Mouse (Mus musculus) heart, postnatal 25 days (tissue): ENCODE data around the gene Drg1. TPM values are rescaled to one million over a fixed set of nuclear protein-coding genes. Genes with fewer than 3 reads are reported as not detected.
"Not testable (repeated sequence)": the region's sequence is repeated elsewhere in the genome, so short reads cannot be mapped to it uniquely, and the experiment has no call there.

Experiments used
- DNase-seq: peaks from one replicate; pipeline ENCODE4 v3.0.0; 2022; ENCODE audit warnings: low spot score
- intact Hi-C: fragments of 180-260 bp; cut with DNase I; formaldehyde crosslinking; loops from one replicate; pipeline ENCODE4 v1.15.1; 2025
- total RNA-seq, 2 experiments: library from RNA; stranded (reverse); gene quantifications; 2 replicates each; pipeline ENCODE4 v1.2.3; 2021

Gene Drg1
- total RNA-seq, 2 experiments from 2014 or later, result 58.0 to 65.0 TPM

GRCm38 (mm10) chr11:3172526-3172925 lies 93.7 kb downstream of the Drg1 start:
- intact Hi-C loops, DNase-seq: not testable (repeated sequence)

GRCm38 (mm10) chr11:3171931-3172330 lies 94.3 kb downstream of the Drg1 start:
- intact Hi-C loops, result not testable (repeated sequence)
- peak; percentile 56 for DNase-seq

DNA sequence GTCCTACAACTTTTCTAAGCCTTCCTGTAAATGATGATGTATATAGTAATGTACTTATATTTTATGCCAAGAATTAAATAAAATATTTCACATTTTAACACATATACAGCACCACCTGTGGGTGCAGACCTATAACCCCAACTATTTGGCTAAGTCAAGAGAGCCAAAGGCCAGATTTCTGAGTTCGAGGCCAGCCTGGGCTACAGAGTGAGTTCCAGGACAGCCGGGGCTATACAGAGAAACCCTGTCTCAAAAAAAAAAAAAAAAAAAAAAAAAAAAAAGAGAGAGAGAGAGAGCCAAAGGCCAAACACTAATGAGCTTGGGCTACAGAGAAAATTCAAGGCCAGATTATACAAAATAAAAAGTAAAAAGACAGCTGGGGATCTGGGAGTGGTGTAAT lies 97.2 kb downstream of the Drg1 start:
- peak; percentile 56 for DNase-seq
- intact Hi-C loops, result not testable (repeated sequence)

DNA sequence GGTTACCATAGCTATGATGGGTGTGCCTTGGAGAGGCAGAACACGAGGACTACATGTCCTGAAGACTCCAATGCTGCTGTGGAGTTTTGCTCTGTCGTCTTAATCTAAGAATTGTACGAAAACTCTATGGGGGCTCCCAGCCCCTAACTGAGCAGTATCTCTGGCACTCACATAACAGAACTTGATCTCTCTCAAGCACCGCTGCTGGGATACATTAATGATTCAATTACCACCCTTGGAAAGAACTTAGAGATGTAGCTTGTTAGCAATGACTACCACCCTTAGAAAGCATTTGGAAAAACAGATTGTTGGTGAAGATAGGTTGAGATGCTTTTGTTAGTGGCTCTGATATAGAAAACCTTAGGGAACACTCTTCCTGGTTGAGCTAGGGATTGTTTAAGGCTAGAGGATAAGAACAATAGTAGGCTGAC lies 98.6 kb downstream of the Drg1 start:
- intact Hi-C loops, result not testable (repeated sequence)
- peak; percentile 59 for DNase-seq

DNA sequence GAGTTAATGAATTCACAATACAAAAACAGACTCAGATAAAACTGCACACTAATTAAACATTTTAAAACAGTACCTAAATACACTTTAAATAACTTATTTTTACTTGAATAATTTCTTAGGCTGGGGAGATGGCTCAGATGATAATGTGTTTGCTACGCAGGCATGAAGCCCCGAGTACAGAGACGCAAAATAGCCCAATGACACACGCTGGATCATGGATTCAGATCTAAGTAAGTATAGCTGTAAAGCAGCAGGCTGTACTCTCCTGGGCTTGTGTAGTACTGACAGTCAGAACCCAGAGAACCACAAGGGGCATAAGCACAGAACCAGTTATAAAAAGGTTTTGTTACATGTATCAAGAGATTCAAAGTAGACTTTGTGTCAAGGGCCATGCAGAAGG lies 99.1 kb downstream of the Drg1 start:
- DNase-seq, result not testable (repeated sequence)

DNA sequence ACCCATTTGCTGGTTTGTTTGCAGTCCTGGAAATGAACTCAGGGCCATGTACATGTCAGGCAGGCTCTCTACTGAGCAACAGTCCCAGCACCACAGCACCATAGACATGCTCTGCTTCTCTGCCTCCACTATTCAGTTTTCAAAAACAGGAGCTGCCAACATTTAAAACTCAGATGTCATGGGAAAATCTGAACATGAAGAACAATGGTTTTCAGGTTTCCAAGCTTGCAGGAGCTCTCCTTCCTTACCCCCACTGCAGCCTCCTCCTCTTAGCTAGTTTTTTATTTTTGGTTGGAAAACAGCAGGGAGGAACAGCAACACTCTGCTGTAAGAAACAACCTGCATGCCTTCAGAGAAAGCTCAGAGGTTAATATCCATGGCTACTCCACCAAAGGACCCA lies 99.9 kb downstream of the Drg1 start:
- DNase-seq, intact Hi-C loops: not testable (repeated sequence)

More for the DNA sequence above, 99.1 kb downstream of the Drg1 start:
- intact Hi-C loops, result not testable (repeated sequence)

- DNase-seq, intact Hi-C loops: not testable (repeated sequence)
These were observed 100.9 kb downstream of the Drg1 start for GRCm38 (mm10) chr11:3165210-3165782.

DNA sequence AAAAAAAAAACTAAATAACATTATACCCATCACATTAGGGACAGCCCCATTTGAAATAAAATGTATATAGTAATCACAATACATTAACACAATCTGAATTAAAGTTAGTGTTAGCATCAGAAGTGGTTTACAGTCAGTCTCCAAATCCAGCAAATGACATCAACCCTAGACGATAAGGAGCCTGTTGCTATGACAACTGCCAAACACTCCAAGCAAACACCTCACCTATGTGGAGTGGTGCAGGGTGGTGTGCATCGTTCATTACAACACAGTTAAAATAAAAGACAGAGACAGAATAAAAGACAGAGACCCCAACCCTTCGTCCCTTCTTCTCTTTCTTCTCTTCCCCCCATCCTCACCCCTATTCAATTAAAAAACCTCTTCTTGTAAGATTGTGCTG lies 102.6 kb downstream of the Drg1 start:
- intact Hi-C loops, DNase-seq: not testable (repeated sequence)

DNA sequence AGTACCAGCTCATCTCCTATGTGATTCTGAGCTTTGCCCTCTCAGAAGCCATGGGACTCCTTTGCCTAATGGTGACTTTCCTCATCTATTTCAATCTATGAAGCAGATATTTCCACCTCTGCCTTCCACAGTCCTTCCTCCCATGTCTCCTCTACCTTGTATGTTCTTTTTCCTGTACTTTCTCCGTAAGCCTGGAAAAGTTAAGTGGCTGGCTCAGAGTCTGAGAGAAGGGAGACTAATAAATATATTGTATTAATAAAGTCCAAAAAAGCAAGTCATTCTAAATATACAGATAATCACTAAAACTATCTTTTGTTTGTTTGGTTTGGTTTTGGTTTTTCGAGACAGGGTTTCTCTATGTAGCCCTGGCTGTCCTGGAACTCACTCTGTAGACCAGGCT lies 103.1 kb downstream of the Drg1 start:
- intact Hi-C loops, DNase-seq: not testable (repeated sequence)

- intact Hi-C loops, result not testable (repeated sequence)
- DNase-seq, result peak; percentile 77
These were observed 103.8 kb downstream of the Drg1 start for GRCm38 (mm10) chr11:3162236-3162897.

GRCm38 (mm10) chr11:3161370-3161769 lies 104.8 kb downstream of the Drg1 start:
- peak; percentile 69 for DNase-seq
- intact Hi-C loops, result not testable (repeated sequence)

GRCm38 (mm10) chr11:3158800-3159199 lies 107.4 kb downstream of the Drg1 start:
- DNase-seq, intact Hi-C loops: not testable (repeated sequence)

- intact Hi-C loops, DNase-seq: not testable (repeated sequence)
These were observed 108.2 kb downstream of the Drg1 start for GRCm38 (mm10) chr11:3157996-3158395.

DNA sequence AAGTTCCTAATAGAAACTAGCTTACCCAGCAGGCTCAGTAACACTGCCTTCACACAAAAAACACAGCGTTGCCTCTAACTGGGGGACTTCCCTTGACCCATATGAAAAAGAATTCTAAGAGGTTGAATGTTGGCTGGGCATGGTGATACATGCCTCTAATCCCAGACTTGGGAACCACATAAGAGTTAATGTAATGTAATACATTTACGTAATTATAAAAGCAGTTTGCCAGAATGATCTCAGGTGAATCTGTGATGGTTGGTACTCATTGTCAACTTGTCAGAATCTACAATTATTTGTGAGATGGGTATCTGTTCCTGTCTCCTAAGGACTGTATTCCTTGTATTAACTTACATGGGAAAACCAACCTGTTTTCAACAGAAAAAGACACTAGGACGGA lies 109.2 kb downstream of the Drg1 start:
- DNase-seq, intact Hi-C loops: not testable (repeated sequence)

DNA sequence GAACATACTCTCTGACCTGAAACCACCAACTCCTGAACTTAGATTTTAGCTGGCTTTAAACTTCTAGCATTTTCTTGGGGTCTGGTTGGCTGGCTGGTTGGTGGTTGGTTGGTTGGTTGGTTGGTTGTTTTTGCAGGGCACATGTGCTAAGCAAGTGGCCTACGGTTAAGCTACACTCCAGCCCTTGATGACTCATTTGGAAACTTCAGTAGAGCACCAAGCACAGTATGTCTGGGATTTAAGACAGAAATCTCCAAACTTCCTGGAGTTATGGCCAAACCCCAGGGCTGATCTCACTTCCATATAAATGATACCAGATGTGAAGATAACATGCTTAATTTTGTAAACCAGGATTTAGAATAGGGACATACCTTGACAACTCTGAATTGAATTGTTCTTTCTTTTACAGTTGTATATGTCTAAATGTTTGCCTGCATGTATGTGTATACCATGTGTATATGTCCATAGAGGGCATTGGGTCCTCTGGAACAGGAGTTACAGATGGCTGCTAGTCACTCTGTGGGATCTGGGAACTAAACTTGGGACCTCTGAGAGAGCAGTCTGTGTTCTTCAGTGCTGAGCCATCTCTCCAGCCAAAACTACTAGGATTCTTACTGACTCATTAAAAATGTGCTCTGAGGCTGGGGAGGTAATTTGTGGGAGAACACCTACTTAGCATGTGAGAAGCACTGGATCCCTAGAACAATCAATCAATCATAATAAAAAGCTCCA lies 112.4 kb downstream of the Drg1 start:
- DNase-seq, result peak; percentile 73
- intact Hi-C loops, result not testable (repeated sequence)

DNA sequence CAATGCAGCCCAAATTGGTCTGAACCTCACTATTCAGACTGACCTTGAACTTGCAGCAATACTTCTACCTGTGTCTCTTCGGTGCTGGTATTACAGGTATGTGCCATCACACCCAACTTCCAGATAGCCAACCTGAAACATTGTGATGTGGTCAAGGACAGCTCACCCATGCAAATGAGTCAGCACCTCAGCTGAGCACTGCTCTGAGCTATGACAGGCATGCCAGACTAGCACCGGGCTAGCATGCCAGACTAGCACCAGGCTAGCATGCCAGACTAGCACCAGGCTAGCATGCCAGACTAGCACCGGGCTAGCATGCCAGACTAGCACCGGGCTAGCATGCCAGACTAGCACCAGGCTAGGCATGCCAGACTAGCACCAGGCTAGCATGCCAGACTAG lies 114.9 kb downstream of the Drg1 start:
- intact Hi-C loops, DNase-seq: not testable (repeated sequence)

DNA sequence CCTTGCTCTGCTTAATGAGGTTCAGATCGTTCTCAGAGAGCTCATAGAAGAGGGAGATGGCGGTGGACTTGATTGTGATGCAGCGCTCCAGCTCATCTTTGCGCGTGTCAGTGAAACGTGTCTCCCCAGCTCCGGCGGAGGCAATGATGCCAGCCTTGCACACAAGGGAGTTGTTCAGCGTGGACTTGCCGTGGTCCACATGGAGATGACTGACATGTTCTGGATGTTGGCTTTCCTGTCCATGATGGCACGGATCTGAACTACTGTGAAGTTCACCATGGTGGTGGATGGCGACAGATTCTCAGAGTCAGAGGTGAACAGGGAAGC lies 115.6 kb downstream of the Drg1 start:
- DNase-seq, intact Hi-C loops: not testable (repeated sequence)

DNA sequence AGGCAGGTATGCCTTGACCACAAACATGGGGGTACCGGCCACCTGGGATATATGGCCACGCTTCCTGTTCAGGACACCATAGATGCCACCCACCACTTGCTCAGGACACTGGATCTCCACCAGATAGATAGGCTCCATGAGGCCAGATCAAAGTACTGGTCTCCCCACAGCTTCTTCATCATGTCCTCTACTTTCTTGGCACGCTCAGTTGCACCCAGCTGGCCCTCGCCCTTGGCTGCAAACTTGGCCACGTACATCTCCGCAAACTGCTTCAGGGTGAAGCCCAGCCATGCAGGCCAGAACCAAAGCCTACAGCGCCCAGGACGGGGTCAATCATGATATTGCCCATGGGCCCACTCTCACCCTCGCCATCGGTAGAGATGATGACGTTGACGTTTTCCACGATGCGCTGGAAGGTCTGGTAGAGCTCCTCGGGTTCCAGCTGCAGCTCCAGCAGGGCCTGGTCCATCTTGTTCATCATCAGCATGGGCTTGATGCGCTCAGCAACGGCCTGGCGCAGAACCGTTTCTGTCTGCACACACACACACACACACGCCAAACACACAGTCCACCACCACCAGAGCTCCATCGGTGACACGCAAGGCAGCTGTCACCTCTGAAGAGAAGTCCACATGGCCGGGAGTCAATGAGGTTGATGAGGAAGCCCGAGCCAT lies 116.1 kb downstream of the Drg1 start:
- DNase-seq, intact Hi-C loops: not testable (repeated sequence)

DNA sequence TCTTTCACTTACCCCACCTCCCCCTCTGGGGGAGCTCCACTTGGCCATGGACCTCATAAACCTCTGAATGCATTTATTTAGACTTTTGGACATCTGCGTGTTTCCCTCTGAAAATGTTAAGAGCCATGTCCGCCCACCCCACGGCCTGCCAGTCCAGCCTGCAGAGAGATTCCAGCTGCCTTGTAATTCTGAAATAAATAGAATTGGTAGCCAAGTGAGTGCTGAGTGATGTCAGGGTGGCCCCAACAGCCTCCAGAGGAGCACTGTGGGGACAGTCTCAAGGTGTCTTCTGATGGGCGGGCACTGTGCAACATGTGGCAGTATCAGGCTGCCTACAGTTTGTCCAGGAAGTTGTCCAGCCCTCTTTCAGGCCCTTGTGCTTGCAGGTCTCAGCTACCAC lies 116.7 kb downstream of the Drg1 start:
- DNase-seq, intact Hi-C loops: not testable (repeated sequence)

DNA sequence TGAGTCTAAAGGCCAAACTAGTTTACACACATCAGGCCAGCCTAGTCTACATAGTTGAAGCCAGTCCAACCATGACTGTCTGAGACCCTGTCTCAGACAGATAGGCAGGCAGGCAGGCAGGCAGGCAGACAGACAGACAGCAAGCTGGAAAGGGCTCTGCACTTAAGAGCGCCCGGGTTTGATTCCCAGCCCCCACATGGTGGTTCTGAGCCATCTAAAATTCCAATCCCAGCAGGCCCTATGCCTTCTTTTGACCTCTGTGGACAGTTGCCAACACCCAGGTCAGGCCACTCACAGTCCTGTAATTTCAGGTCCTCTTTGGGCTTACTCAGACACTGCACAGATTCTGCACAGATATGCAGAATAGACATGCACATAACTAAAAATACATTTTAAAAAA lies 119.4 kb downstream of the Drg1 start:
- intact Hi-C loops, DNase-seq: not testable (repeated sequence)
